Mouse (Mus musculus) macrophage (primary cell): ENCODE results near the gene Col6a3. TPM values are rescaled to one million over a fixed set of nuclear protein-coding genes. Genes with fewer than 3 reads are reported as not detected.

Experiments
- H3K27ac ChIP-seq: fragments of 350-480 bp; formaldehyde crosslinking; 2 replicates; pipeline ENCODE4 v1.9.0; 2021
- H3K36me3 ChIP-seq: fragments of 350-480 bp; formaldehyde crosslinking; 2 replicates; pipeline ENCODE4 v1.9.0; 2021; ENCODE audit errors: inconsistent target
- H3K4me3 ChIP-seq: fragments of 350-480 bp; formaldehyde crosslinking; 2 replicates; pipeline ENCODE4 v1.9.0; 2021; ENCODE audit errors: inconsistent target
- H3K79me2 ChIP-seq: fragments of 350-480 bp; formaldehyde crosslinking; 2 replicates; pipeline ENCODE4 v1.9.0; 2021; ENCODE audit errors: inconsistent target
- WGBS: methylation state at CpG from one replicate; pipeline ENCODE4 v1.1.7; 2026; ENCODE audit warnings: inconsistent platforms; ENCODE audit not compliant: missing documents; 5-methylcytosine and 5-hydroxymethylcytosine counted together
- polyA plus RNA-seq: library from polyadenylated mRNA; stranded (reverse); fragments of 250-400 nt; gene quantifications from 3 replicates; pipeline ENCODE4 v1.2.4, GENCODE M21; 2018; ENCODE audit warnings: inconsistent platforms

Col6a3 gene
- polyA plus RNA-seq, 1 experiment from 2014 or later, result 0.03 TPM

- H3K4me3 ChIP-seq, result no peak overlapping the region
- WGBS, result 57% methylated on average over 5 of the region's 5 CpGs
- no peaks in the 10 kb centered on the region for H3K36me3 ChIP-seq
- no peaks in the 10 kb centered on the region for H3K79me2 ChIP-seq
- no peak overlapping the region for H3K27ac ChIP-seq
These were observed 7.5 kb downstream of the Col6a3 start for GRCm38 (mm10) chr1:90836178-90836740.

DNA sequence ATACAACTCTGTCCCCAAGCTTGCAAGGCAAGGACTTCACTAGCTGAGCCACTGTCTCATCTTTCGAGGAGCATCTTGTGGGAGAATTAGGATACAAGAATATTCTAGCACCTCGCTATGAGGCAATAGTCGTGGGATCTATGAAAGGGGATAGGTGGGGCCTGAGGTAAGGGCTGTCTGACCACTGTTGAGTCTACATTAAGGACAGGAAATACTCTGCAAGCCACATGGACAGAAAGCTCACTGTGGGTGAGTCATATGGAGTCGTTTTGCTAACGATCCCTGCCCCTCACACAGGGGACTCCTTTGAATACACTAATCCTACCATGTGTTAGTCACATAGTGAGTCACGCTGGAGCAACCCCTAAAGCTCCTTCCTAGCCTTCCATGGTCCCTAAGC lies 9.1 kb downstream of the Col6a3 start:
- 35% methylated on average over 6 of the region's 6 CpGs for WGBS
- Histone ChIP-seq H3K36me3 (no peaks in the 10 kb centered on the region), H3K27ac (no peak overlapping the region), H3K79me2 (no peaks in the 10 kb centered on the region), H3K4me3 (no peak overlapping the region)

GRCm38 (mm10) chr1:90830006-90830405 lies 13.8 kb downstream of the Col6a3 start:
- 67% methylated on average over 6 of the region's 6 CpGs for WGBS
- no peak overlapping the region for H3K27ac ChIP-seq
- no peak overlapping the region for H3K4me3 ChIP-seq
- H3K79me2 ChIP-seq, result no peaks in the 10 kb centered on the region
- H3K36me3 ChIP-seq, result no peaks in the 10 kb centered on the region

DNA sequence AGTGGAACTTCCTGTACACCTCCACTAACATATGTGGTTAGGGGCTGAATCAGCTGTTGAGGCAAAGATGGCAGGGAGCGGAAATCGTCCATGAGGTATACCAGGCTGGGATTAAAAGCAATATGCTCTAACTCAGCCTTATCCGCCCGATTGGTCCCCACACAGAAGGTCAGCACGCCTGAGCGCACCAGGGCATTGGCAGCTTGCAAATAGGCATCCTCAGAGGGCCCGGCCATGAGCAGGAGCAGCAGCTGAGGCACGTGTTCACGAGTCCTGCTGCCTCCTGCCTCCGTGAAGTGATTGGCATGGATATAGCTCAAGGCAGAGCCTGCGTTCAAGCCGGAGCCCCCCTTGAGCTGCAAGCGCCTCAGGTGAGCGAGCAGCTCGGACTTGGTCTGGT lies 30.5 kb downstream of the Col6a3 start:
- 93% methylated on average over 15 of the region's 15 CpGs for WGBS
- H3K4me3 ChIP-seq, result no peak overlapping the region
- no peaks in the 10 kb centered on the region for H3K36me3 ChIP-seq
- H3K27ac ChIP-seq, result no peak overlapping the region
- no peaks in the 10 kb centered on the region for H3K79me2 ChIP-seq

GRCm38 (mm10) chr1:90808930-90809329 lies 34.8 kb downstream of the Col6a3 start:
- 78% methylated on average over 9 of the region's 9 CpGs for WGBS
- H3K36me3 ChIP-seq, result no peaks in the 10 kb centered on the region
- H3K27ac ChIP-seq, result no peak overlapping the region
- H3K4me3 ChIP-seq, result no peak overlapping the region
- no peaks in the 10 kb centered on the region for H3K79me2 ChIP-seq

GRCm38 (mm10) chr1:90803104-90803503 lies 40.7 kb downstream of the Col6a3 start:
- Histone ChIP-seq H3K4me3 (no peak overlapping the region), H3K27ac (no peak overlapping the region), H3K36me3 (no peaks in the 10 kb centered on the region), H3K79me2 (no peaks in the 10 kb centered on the region)
- WGBS, result 95% methylated on average over 4 of the region's 4 CpGs

DNA sequence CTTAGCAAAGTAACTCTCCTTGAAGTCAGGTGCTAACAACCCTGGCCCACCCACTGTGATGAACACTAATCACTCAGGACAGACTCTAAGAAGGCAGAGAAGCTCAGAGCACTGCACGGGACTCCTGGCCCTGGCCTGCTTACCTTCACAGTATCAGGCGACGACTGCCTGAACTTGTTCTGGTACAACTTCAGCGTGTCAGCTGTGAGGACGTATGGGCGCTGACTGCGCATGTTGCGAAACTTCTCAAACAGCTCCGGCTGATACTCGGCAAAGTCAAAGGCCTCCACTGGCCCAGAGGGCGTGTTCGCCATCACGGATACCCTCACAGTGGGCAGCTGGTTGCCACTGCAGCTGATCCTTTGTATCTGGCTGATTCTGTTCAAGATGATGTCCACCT lies 42.7 kb downstream of the Col6a3 start:
- H3K79me2 ChIP-seq, result no peaks in the 10 kb centered on the region
- no peak overlapping the region for H3K27ac ChIP-seq
- 83% methylated on average over 13 of the region's 13 CpGs for WGBS
- no peak overlapping the region for H3K4me3 ChIP-seq
- H3K36me3 ChIP-seq, result no peaks in the 10 kb centered on the region

DNA sequence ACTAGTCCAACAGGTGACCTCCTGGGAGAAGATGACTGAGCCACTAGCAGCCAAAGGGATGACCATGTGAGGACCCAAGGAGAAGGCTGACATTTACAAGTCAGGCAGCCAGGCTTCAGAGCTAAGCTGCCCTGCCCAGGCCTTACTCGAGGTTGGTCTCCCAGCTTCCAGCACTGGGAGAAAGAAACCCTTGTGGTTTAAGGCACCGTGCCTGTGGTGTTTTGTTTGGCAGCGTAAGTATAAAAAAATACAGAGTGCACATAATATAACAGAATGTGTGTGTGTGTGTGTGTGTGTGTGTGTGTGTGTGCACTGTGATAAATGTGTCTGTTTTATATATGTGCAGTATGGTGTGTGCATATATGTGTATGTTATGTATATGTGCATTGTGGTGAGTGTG lies 43.3 kb downstream of the Col6a3 start:
- H3K27ac ChIP-seq, result no peak overlapping the region
- WGBS, result 69% methylated on average over 3 of the region's 3 CpGs
- no peaks in the 10 kb centered on the region for H3K79me2 ChIP-seq
- H3K36me3 ChIP-seq, result no peaks in the 10 kb centered on the region
- H3K4me3 ChIP-seq, result no peak overlapping the region

GRCm38 (mm10) chr1:90797276-90797891 lies 46.4 kb downstream of the Col6a3 start:
- Histone ChIP-seq H3K36me3 (no peaks in the 10 kb centered on the region), H3K27ac (no peak overlapping the region), H3K4me3 (no peak overlapping the region), H3K79me2 (no peaks in the 10 kb centered on the region)
- WGBS, result 80% methylated on average over 6 of the region's 6 CpGs

DNA sequence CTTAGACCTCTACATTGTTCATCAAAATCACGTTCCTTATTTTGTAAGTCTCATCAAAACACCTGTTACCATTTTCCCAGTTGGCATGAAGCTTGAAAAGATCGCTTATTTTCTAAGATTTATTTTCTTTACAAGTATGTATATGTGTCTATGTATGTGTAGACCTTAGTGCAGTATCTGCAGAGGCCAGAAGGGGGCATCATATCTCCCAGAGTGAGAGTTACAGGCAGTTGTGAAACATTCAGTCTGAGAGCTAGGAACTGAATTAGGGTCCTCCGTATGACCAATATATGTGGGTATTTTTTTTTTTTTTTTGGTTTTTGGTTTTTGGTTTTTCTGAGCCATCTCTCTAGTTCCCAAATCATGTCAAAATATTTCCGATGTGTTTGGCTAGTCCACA lies 50.4 kb downstream of the Col6a3 start:
- H3K27ac ChIP-seq, result no peak overlapping the region
- no peak overlapping the region for H3K4me3 ChIP-seq
- H3K36me3 ChIP-seq, result no peaks in the 10 kb centered on the region
- WGBS, result 85% methylated on average over 4 of the region's 4 CpGs
- no peaks in the 10 kb centered on the region for H3K79me2 ChIP-seq

DNA sequence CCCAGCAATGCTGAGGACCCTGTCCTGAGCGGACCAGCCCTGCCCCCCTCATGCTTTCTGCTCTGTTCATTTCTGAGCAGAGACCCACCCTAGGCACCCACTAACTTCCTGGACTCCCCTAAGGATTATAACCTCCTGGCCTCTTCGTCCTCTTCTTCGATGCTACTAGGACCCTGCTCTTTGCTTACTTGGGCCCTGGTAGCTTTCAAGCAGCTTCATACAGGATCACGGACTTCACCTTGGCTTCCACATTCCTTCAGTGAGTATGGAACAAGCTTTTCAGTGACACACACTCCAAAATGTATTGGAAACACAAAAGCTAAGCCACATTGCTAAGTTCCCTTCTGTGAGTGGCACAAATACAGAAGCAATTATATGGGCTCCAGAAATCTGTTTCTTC lies 52.8 kb downstream of the Col6a3 start:
- Histone ChIP-seq H3K27ac (no peak overlapping the region), H3K4me3 (no peak overlapping the region), H3K79me2 (no peaks in the 10 kb centered on the region), H3K36me3 (no peaks in the 10 kb centered on the region)
- WGBS, result 89% methylated on average over 4 of the region's 4 CpGs

DNA sequence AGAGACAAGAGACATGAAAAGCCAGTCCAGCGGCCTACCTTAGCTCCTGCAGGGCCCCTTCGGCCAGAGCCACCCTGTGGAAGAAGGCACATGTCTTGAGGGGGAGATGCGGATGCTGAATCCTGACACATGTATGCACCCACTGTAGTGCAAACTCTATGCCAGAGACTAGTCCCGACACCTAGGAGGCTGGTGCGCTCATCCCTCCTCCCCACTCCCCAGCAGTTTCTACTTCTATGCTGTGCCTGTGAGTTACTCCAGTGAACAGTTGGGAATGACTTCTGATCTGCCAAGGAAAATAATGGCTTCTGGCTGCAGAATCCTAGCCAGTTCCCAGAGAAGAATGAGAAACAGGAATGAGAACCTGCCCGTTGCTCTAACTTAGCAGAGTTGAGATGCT lies 54.3 kb downstream of the Col6a3 start:
- H3K27ac ChIP-seq, result no peak overlapping the region
- H3K79me2 ChIP-seq, result no peaks in the 10 kb centered on the region
- WGBS, result 81% methylated on average over 6 of the region's 6 CpGs
- H3K4me3 ChIP-seq, result no peak overlapping the region
- H3K36me3 ChIP-seq, result no peaks in the 10 kb centered on the region

DNA sequence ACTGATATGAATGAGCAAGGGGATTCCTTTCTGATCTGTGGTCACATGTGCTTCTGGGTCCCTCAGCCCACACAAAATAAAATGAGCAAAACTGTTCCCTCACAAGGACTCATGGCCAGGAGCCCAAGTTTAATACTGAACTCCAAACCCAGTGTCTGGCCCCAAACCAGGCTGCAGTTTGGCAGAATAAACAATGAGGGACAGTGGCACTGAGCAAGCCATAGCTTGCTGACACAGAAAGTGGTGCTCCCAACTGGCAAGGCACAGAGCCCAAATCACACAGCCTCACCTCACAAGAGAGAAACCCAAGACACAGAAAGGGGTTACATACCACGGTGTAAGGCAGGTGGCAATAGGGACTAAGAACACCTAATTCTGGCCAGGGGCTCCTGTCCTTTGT lies 63.3 kb downstream of the Col6a3 start:
- 92% methylated on average over 1 of the region's 1 CpGs for WGBS
- Histone ChIP-seq H3K4me3 (no peak overlapping the region), H3K79me2 (no peaks in the 10 kb centered on the region), H3K27ac (no peak overlapping the region), H3K36me3 (no peaks in the 10 kb centered on the region)

- H3K27ac ChIP-seq, result no peak overlapping the region
- no peaks in the 10 kb centered on the region for H3K36me3 ChIP-seq
- no peaks in the 10 kb centered on the region for H3K79me2 ChIP-seq
- 93% methylated on average over 7 of the region's 7 CpGs for WGBS
- no peak overlapping the region for H3K4me3 ChIP-seq
These were observed 64.7 kb downstream of the Col6a3 start for GRCm38 (mm10) chr1:90779072-90779471.

DNA sequence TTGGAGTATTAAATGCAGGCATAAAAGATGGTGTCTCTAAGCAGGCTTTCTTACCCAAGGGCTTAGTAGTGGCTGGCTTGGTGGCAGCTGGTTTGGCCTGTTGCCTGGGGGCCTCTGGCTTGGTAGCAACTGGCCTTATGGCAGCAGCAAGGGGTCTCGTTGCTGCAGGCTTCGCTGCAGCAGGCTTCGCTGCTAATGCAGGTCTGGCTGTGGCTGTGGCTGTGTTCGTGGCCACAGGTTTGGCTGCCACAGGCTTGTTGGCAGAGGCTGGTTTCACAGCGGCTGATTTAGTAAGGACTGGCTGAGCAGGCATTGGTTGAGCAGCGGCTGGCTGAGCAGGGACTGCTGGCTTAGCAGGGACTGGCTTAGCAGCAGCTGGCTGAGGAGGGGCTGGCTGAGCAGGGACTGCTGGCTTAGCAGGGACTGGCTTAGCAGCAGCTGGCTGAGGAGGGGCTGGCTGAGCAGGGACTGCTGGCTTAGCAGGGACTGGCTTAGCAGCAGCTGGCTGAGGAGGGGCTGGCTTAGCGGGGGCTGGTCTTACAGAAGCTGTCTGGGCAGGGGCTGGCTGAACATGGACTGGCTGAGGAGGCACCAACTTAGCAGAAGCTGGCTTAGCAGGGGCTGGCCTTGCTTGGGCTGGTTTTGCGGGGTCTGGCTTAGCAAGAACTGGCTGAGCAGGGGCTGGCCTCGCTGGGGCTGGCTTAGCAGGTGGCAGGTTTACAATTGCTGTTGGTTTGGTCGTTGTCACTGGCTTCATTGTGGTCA lies 68.1 kb downstream of the Col6a3 start:
- Histone ChIP-seq H3K4me3 (no peak overlapping the region), H3K36me3 (no peaks in the 10 kb centered on the region), H3K27ac (no peak overlapping the region), H3K79me2 (no peaks in the 10 kb centered on the region)
- 59% methylated on average over 10 of the region's 10 CpGs for WGBS
